Mouse (Mus musculus) layer of hippocampus, adult 2 months (tissue): ENCODE results near the gene Fam210b. TPM values are rescaled to one million over a fixed set of nuclear protein-coding genes. Genes with fewer than 3 reads are reported as not detected.
"Not testable (repeated sequence)": the region's sequence is repeated elsewhere in the genome, so short reads cannot be mapped to it uniquely, and the experiment has no call there.

ENCODE experiments used
- DNase-seq, 2 experiments: peaks; one replicate each; pipeline ENCODE4 v3.0.0; 2022; ENCODE audit warnings: low spot score in 2 of 2
- H3K27ac ChIP-seq: fragments of 200-600 bp; 2 replicates; pipeline ENCODE4 v1.8.1; 2022
- H3K4me3 ChIP-seq: fragments of 200-600 bp; 2 replicates; pipeline ENCODE4 v1.8.1; 2022; ENCODE audit warnings: mild to moderate bottlenecking
- CTCF ChIP-seq: fragments of 200-600 bp; conservative IDR thresholded peaks from 2 replicates; pipeline ENCODE4 v1.8.1; 2022; ENCODE audit warnings: antibody characterized with exemption, mild to moderate bottlenecking, moderate library complexity
- long read RNA-seq, 2 experiments: library from polyadenylated mRNA; stranded (forward); transcript quantifications; one replicate each; pipeline ENCODE4 v2.0.0; 2021; ENCODE audit warnings: borderline mapping rate in 2 of 2
- total RNA-seq, 2 experiments: library from RNA; stranded (reverse); gene quantifications; 2 replicates each; pipeline ENCODE4 v1.2.3; 2021

The Fam210b gene
- 10 to 100 TPM; 22.0 to 24.3 TPM for total RNA-seq
- long read RNA-seq, experiment 1, transcript Fam210b-201 (3 exons, 3,617 nt): major isoform, 18 of 26 reads
- long read RNA-seq, experiment 1, partial matches to known transcripts: 0 of 26 reads
- long read RNA-seq, experiment 1, other reads (novel, unspliced or antisense): 8 of 26 reads
- long read RNA-seq, experiment 2, transcript Fam210b-201 (3 exons, 3,617 nt): major isoform, 24 of 29 reads
- long read RNA-seq, experiment 2, partial matches to known transcripts: 0 of 29 reads
- long read RNA-seq, experiment 2, other reads (novel, unspliced or antisense): 5 of 29 reads

- DNase-seq: peak; percentile 94 to 97
- TF ChIP-seq CTCF: no peak
Measured at GRCm38 (mm10) chr2:172345258-172345738, at the start of gene Fam210b. TSS of gene Fam210b (plus strand) at chr2:172345565.

GRCm38 (mm10) chr2:172298083-172298482, 47.3 kb upstream of the Fam210b start:
- no peak for DNase-seq
- Histone ChIP-seq H3K27ac (no peak overlapping the region), H3K4me3 (no peak overlapping the region)
- no peak for TF ChIP-seq CTCF

More at GRCm38 (mm10) chr2:172345258-172345738, at the start of gene Fam210b:
- H3K27ac ChIP-seq: peak within 1 kb of the TSS; percentile 85
- peak within 1 kb of the TSS; percentile 84 for H3K4me3 ChIP-seq

GRCm38 (mm10) chr2:172298542-172298941, 46.8 kb upstream of the Fam210b start:
- Histone ChIP-seq H3K4me3 (no peak overlapping the region), H3K27ac (no peak overlapping the region)
- no peak for TF ChIP-seq CTCF
- DNase-seq: no peak

- H3K4me3 ChIP-seq: no peak overlapping the region
- no peak for TF ChIP-seq CTCF
- no peak overlapping the region for H3K27ac ChIP-seq
- DNase-seq: no peak
Measured at GRCm38 (mm10) chr2:172299126-172299921, 46.0 kb upstream of the Fam210b start.

GRCm38 (mm10) chr2:172302396-172302795, 43.0 kb upstream of the Fam210b start:
- no peak for DNase-seq
- no peak overlapping the region for H3K27ac ChIP-seq
- H3K4me3 ChIP-seq: no peak overlapping the region
- TF ChIP-seq CTCF: no peak

- TF ChIP-seq CTCF: no peak
- no peak overlapping the region for H3K27ac ChIP-seq
Measured at GRCm38 (mm10) chr2:172304118-172304708, 41.2 kb upstream of the Fam210b start.

GRCm38 (mm10) chr2:172305546-172305945, 39.8 kb upstream of the Fam210b start:
- H3K27ac ChIP-seq, DNase-seq, H3K4me3 ChIP-seq: not testable (repeated sequence)

More at GRCm38 (mm10) chr2:172304118-172304708, 41.2 kb upstream of the Fam210b start:
- DNase-seq: no peak
- H3K4me3 ChIP-seq: no peak overlapping the region

- Histone ChIP-seq H3K4me3 (no peak overlapping the region), H3K27ac (no peak overlapping the region)
- no peak for TF ChIP-seq CTCF
- no peak for DNase-seq
Measured at GRCm38 (mm10) chr2:172306544-172306943, 38.8 kb upstream of the Fam210b start.

- H3K27ac ChIP-seq: no peak overlapping the region
- no peak for DNase-seq
- TF ChIP-seq CTCF: no peak
- no peak overlapping the region for H3K4me3 ChIP-seq
Measured at GRCm38 (mm10) chr2:172311731-172312130, 33.6 kb upstream of the Fam210b start.

GRCm38 (mm10) chr2:172320878-172321277, 24.5 kb upstream of the Fam210b start:
- H3K4me3 ChIP-seq: no peak overlapping the region
- TF ChIP-seq CTCF: no peak
- DNase-seq: no peak
- H3K27ac ChIP-seq: no peak overlapping the region

GRCm38 (mm10) chr2:172328248-172328647, 17.1 kb upstream of the Fam210b start:
- Histone ChIP-seq H3K27ac (no peak overlapping the region), H3K4me3 (no peak overlapping the region)
- no peak for DNase-seq
- TF ChIP-seq CTCF: no peak

GRCm38 (mm10) chr2:172329179-172329578, 16.2 kb upstream of the Fam210b start:
- Histone ChIP-seq H3K27ac (no peak overlapping the region), H3K4me3 (no peak overlapping the region)
- peak; percentile 93 for TF ChIP-seq CTCF
- DNase-seq: peak; percentile 75 to 86
